Mouse (Mus musculus) MEL (cell line): ENCODE measurements at regions not wholly inside any gene's neighbourhood (a gene's known extent, or its start where the extent isn't known, plus 50 kb on each side); places are given as distances from the start of the nearest gene placed in this dataset.

Experiments
- CTCF ChIP-seq, 3 experiments: IDR thresholded peaks in 2 of 3; conservative IDR thresholded peaks in 1 of 3; 2 replicates each; pipeline ENCODE4 v1.5.1; 2011 to 2012; ENCODE audit warnings: low read length in 3 of 3, low read depth in 2 of 3, mild to moderate bottlenecking in 2 of 3, improper control_type of control experiment in 1 of 3, inconsistent platforms in 1 of 3, mixed read lengths in 1 of 3, moderate library complexity in 1 of 3; ENCODE audit not compliant: control insufficient read depth in 1 of 3, insufficient read depth in 1 of 3, poor library complexity in 1 of 3, severe bottlenecking in 1 of 3
- MEF2A ChIP-seq: IDR thresholded peaks from 2 replicates; pipeline ENCODE4 v1.6.1; 2014; ENCODE audit warnings: low read depth, mild to moderate bottlenecking, inconsistent platforms, low read length, improper control_type of control experiment; ENCODE audit not compliant: poor library complexity, insufficient replicate concordance, severe bottlenecking; ENCODE audit errors: extremely low read depth
- RAD21 ChIP-seq: IDR thresholded peaks from 2 replicates; pipeline ENCODE4 v1.6.1; 2011; ENCODE audit warnings: mild to moderate bottlenecking, low read depth, low read length, improper control_type of control experiment

GRCm38 (mm10) chrX:112925542-112926182 is 227.2 kb upstream of the Pof1b start:
- TF ChIP-seq RAD21 (no peak), CTCF (IDR thresholded peaks at IDR 0.05 in 2 of 3, conservative IDR thresholded peaks at IDR 0.05 in 1 of 3; ENCODE audit: control insufficient read depth in 1 of 3, insufficient read depth in 1 of 3, low read depth in 2 of 3, low read length in 3 of 3, poor library complexity in 1 of 3, severe bottlenecking in 1 of 3) (no peak), MEF2A (no peak)
